Mouse (Mus musculus): ENCODE measurements at regions not wholly inside any gene's neighbourhood (a gene's known extent, or its start where the extent isn't known, plus 50 kb on each side); places are given as distances from the start of the nearest gene placed in this dataset.
"Not testable (repeated sequence)": the region's sequence is repeated elsewhere in the genome, so short reads cannot be mapped to it uniquely, and the experiment has no call there.

DNA sequence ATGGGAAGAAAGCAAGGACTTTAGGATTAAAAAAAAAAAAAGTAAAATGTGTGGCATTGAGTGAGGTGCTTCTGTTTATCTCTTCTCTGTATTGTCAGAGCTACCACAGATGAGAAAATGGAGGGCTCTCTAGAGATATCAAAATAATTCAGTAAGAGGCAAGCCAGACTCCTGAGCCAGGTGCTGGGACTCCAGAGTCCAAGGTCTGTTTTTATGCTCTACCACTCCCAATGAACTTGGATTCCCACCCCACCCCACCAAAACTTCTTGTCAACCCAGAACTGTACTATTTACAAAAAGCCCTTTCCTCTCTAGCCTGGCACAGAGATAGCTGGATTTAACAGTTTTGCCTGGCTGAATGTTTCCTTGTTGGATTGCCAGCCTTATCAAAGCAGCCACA, 58.7 kb upstream of the Tmem17 start:
- ATAC-seq: no peak
- Histone ChIP-seq H3K9me3 (ENCODE audit: low read length) (no peaks in the 10 kb centered on the region), H3K27me3 (replicated peaks; ENCODE audit: insufficient read depth, low read length) (no peaks in the 10 kb centered on the region), H3K4me1 (ENCODE audit: insufficient read depth, low read depth, low read length) (no peaks in the 10 kb centered on the region), H3K9ac (replicated peaks; ENCODE audit: low read depth) (no peak overlapping the region), H3K27ac (ENCODE audit: low read length) (no peak overlapping the region), H3K4me2 (replicated peaks; ENCODE audit: low read depth, low read length) (no peak overlapping the region), H3K4me3 (ENCODE audit: low read depth, low read length) (no peak overlapping the region), H3K36me3 (ENCODE audit: insufficient read depth, low read length) (no peaks in the 10 kb centered on the region)
- TF ChIP-seq EP300 (IDR thresholded peaks at IDR 0.05) (no peak), CTCF (IDR thresholded peaks at IDR 0.05) (no peak)
- DNase-seq (ENCODE audit: low spot score): no peak

DNA sequence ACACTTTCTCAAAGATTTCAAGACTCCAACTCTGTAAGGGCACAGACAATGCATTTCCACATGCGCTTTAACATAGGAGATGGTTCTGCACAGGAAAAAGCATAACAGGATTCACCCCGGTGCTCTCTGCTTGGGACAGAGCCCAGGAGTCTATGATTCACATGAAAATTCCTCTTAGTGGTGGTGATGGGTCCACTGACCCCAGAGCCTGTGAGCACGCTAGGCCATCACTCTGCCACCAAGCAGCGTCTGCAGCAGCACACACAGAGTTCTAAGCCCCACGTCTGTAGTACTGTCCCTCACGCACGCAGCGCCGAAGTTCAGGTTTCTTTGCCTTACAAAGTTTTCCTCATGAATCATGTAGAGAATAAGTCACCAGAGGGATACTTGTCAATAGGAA, 55.6 kb upstream of the Tmem17 start:
- TF ChIP-seq EP300 (IDR thresholded peaks at IDR 0.05) (no peak), CTCF (IDR thresholded peaks at IDR 0.05) (no peak)
- H3K9me3 ChIP-seq (ENCODE audit: low read length): no peaks in the 10 kb centered on the region

DNA sequence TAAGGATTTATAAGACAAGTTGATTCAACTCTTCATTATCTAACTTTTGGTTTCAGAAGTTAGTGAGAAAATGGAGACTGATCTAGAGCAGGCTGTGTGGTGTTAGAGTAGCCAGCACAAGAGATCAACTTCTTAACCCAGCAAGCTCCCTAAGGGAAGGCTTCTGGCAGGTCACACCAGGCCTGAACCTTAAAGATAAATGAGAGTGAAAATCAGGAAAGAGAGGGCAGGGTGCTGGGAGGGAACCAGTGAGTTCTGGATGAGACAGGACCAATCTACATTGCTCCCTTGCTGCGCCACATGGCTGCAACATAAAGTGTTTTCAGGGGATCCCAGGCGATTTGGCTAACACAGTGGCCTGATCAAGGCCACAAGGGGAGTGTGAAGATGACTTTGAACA, 54.7 kb upstream of the Tmem17 start:
- 91% methylated on average over 2 of the region's 2 CpGs for WGBS
- Histone ChIP-seq H3K27ac (ENCODE audit: low read length) (no peak overlapping the region), H3K4me3 (ENCODE audit: low read depth, low read length) (no peak overlapping the region), H3K27me3 (replicated peaks; ENCODE audit: insufficient read depth, low read length) (no peaks in the 10 kb centered on the region), H3K4me2 (replicated peaks; ENCODE audit: low read depth, low read length) (no peak overlapping the region), H3K9ac (replicated peaks; ENCODE audit: low read depth) (no peak overlapping the region), H3K36me3 (ENCODE audit: insufficient read depth, low read length) (no peaks in the 10 kb centered on the region), H3K4me1 (ENCODE audit: insufficient read depth, low read depth, low read length) (no peaks in the 10 kb centered on the region), H3K9me3 (ENCODE audit: low read length) (no peaks in the 10 kb centered on the region)
- DNase-seq (ENCODE audit: low spot score) (no peak), ATAC-seq (no peak)
- no peak for TF ChIP-seq EP300 (IDR thresholded peaks at IDR 0.05)
- TF ChIP-seq CTCF (IDR thresholded peaks at IDR 0.05): no peak

More for the DNA sequence above, 55.6 kb upstream of the Tmem17 start:
- WGBS: 87% methylated on average over 9 of the region's 9 CpGs
- no peaks in the 10 kb centered on the region for H3K4me1 ChIP-seq (ENCODE audit: insufficient read depth, low read depth, low read length)
- H3K36me3 ChIP-seq (ENCODE audit: insufficient read depth, low read length): no peaks in the 10 kb centered on the region
- ATAC-seq (no peak), DNase-seq (ENCODE audit: low spot score) (no peak)
- H3K4me2 ChIP-seq (replicated peaks; ENCODE audit: low read depth, low read length): no peak overlapping the region
- no peak overlapping the region for H3K9ac ChIP-seq (replicated peaks; ENCODE audit: low read depth)
- H3K4me3 ChIP-seq (ENCODE audit: low read depth, low read length): no peak overlapping the region
- H3K27ac ChIP-seq (ENCODE audit: low read length): no peak overlapping the region
- no peaks in the 10 kb centered on the region for H3K27me3 ChIP-seq (replicated peaks; ENCODE audit: insufficient read depth, low read length)

DNA sequence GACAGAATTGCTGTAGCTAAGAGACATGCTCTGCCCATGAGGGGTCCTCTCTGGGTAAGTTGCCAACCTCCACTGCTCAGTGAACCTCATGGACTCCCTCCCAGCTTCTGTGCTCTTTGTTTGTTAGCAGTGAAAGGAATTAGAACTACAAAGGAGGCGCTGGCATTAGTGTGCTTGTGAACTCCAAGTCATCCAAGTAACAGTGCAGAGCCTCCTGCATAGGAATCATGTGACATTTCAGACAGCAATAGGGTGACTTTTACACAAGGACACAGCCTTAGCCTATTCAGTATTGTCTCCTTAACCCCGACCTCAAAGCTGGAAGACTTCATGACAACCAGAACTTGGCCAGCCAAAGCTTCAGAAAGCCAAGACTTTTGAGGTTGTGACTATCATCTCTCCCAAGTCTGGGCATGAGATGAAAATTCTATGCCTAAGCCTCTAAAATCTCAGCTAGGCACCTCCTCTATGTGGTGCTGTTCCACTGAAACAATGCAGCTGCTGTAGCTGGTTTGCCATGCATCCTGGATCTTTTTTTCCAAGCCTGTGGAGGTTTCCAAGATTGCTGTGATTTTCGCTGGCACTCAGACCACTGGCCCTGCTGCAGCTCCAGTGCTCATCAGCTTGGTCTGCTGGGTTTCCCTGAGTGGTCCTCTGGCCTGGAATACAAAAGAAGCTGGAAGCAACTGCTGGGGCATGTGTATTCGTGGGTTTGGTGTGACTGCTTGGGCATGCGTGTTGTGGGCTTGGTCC, 52.8 kb upstream of the Tmem17 start:
- ATAC-seq: peak; percentile 32
- H3K4me1 ChIP-seq (ENCODE audit: insufficient read depth, low read depth, low read length): no peaks in the 10 kb centered on the region
- H3K27me3 ChIP-seq (replicated peaks; ENCODE audit: insufficient read depth, low read length): no peaks in the 10 kb centered on the region
- H3K9ac ChIP-seq (replicated peaks; ENCODE audit: low read depth): no peak overlapping the region
- DNase-seq (ENCODE audit: low spot score): peak; percentile 32
- no peak overlapping the region for H3K4me2 ChIP-seq (replicated peaks; ENCODE audit: low read depth, low read length)
- H3K9me3 ChIP-seq (ENCODE audit: low read length): no peaks in the 10 kb centered on the region
- no peaks in the 10 kb centered on the region for H3K36me3 ChIP-seq (ENCODE audit: insufficient read depth, low read length)
- 0 out of 2 replicates have a peak, but pooled peaks have one; percentile 8 for TF ChIP-seq CTCF (IDR thresholded peaks at IDR 0.05)
- TF ChIP-seq EP300 (IDR thresholded peaks at IDR 0.05): no peak
- WGBS: 65% methylated on average over 5 of the region's 5 CpGs
- H3K27ac ChIP-seq (ENCODE audit: low read length): no peak overlapping the region
- H3K4me3 ChIP-seq (ENCODE audit: low read depth, low read length): no peak overlapping the region

DNA sequence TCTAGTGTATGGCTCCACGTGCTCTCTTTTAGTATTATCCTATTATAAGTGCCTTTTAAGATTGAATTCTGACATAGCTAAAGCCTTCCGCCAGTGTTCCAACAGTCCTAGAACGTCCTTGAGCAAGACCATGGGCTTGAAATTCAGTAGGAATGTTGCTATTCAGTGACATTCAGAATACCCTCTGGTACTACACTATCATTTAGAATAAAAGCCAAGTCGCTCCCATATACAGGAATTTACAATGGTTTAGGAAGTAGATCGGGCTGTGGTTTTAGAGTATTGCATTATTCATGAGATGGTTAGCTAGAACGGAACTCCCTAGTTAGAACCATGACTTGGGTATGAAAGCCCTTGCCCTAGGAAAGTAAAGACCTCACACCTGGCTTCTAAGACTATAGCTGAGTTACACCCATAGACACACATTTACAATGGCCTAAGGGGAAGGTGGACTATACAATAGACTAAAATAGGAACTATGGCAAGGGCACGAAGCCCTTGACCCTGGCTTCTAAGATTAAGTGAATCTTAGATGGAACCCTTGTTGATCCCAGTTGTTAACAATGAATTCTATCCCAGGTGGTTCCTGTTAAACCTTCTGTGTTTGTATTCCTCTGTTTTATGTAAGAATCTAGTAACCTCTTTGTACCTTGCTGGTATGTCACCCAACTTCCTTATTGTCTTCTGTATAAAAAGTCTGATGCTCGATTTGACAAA, 50.7 kb upstream of the Tmem17 start:
- WGBS: 81% methylated on average over 8 of the region's 8 CpGs
- ATAC-seq; H3K9ac ChIP-seq (replicated peaks; ENCODE audit: low read depth); H3K4me3 ChIP-seq (ENCODE audit: low read depth, low read length); H3K4me2 ChIP-seq (replicated peaks; ENCODE audit: low read depth, low read length); H3K27me3 ChIP-seq (replicated peaks; ENCODE audit: insufficient read depth, low read length); DNase-seq (ENCODE audit: low spot score); H3K9me3 ChIP-seq (ENCODE audit: low read length); H3K27ac ChIP-seq (ENCODE audit: low read length); H3K36me3 ChIP-seq (ENCODE audit: insufficient read depth, low read length); H3K4me1 ChIP-seq (ENCODE audit: insufficient read depth, low read depth, low read length): not testable (repeated sequence)
